Mouse (Mus musculus) C2C12 (cell line): ENCODE measurements around the gene Gm438. TPM values are rescaled to one million over a fixed set of nuclear protein-coding genes. Genes with fewer than 3 reads are reported as not detected.
"Not testable (repeated sequence)": the region's sequence is repeated elsewhere in the genome, so short reads cannot be mapped to it uniquely, and the experiment has no call there.

ENCODE experiments used
- H3K27me3 ChIP-seq: one replicate; pipeline ENCODE4 v1.6.1; 2011; ENCODE audit not compliant: control insufficient read depth, insufficient read depth, insufficient read length
- H3K36me3 ChIP-seq: one replicate; pipeline ENCODE4 v1.6.1; 2011; ENCODE audit not compliant: control insufficient read depth, insufficient read depth
- H3K4me3 ChIP-seq: one replicate; pipeline ENCODE4 v1.5.1; 2011; ENCODE audit warnings: mild to moderate bottlenecking, control low read depth; ENCODE audit not compliant: poor library complexity, insufficient read depth, severe bottlenecking
- H3K79me2 ChIP-seq: one replicate; pipeline ENCODE4 v1.6.1; 2011; ENCODE audit not compliant: control insufficient read depth, insufficient read depth
- H3K79me3 ChIP-seq: one replicate; pipeline ENCODE4 v1.6.1; 2011; ENCODE audit warnings: low read depth, control low read depth
- H3ac ChIP-seq: one replicate; pipeline ENCODE3; 2011; ENCODE audit warnings: low read depth; ENCODE audit not compliant: control insufficient read depth, insufficient read length
- CEBPB ChIP-seq: IDR thresholded peaks from one replicate; pipeline ENCODE4 v1.6.1; 2011; ENCODE audit warnings: low read depth, mild to moderate bottlenecking, control low read depth, moderate library complexity
- CTCF ChIP-seq: IDR thresholded peaks from one replicate; pipeline ENCODE4 v1.5.1; 2011; ENCODE audit not compliant: control insufficient read depth, insufficient read depth, insufficient read length
- FOSL1 ChIP-seq: IDR thresholded peaks from one replicate; pipeline ENCODE4 v1.8.0; 2011; ENCODE audit warnings: mild to moderate bottlenecking, low read length; ENCODE audit not compliant: poor library complexity, insufficient read depth, severe bottlenecking
- MAX ChIP-seq: IDR thresholded peaks from one replicate; pipeline ENCODE4 v1.6.1; 2011; ENCODE audit warnings: mild to moderate bottlenecking, control low read depth
- MYOD1 ChIP-seq: IDR thresholded peaks from one replicate; pipeline ENCODE4 v1.6.1; 2011; ENCODE audit warnings: low read depth; ENCODE audit not compliant: control insufficient read depth, insufficient read length
- MYOG ChIP-seq: IDR thresholded peaks from one replicate; pipeline ENCODE4 v1.6.1; 2011; ENCODE audit not compliant: control insufficient read depth, insufficient read length; ENCODE audit errors: extremely low read depth
- USF1 ChIP-seq: IDR thresholded peaks from one replicate; pipeline ENCODE4 v1.6.1; 2011; ENCODE audit warnings: low read depth, mild to moderate bottlenecking, control low read depth, moderate library complexity
- long read RNA-seq, 2 experiments: library from polyadenylated mRNA; unstranded; transcript quantifications; one replicate each; pipeline ENCODE4 v2.0.0; 2019 to 2020
- polyA plus RNA-seq: library from polyadenylated mRNA; unstranded; fragments of >200 nt; fragmentation: generic; extraction: Trizol; gene quantifications from one replicate; pipeline ENCODE4 v1.2.1, GENCODE M21; 2012; ENCODE audit warnings: missing spikeins

Gm438 gene
- polyA plus RNA-seq: not detected
- long read RNA-seq, experiment 1: 0 reads
- long read RNA-seq, experiment 2: 0 reads

DNA sequence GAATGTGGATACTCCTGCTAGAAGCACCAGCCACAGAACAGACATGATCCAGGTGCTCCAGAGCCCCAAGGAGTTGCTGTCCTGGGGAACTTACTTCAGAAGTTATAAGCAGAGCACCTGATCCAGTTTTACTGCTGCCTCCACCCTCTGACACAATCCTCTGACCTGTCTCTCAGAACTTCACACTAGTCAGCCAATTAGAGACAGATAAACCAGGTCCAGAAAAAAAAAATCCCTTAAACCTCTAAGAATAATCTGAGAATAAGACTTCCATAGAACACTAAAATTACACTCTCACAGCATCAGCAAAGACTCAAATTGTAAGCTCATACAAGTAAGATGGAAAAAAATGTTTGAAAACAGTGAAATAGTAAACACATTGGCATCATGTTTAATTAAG lies at the start of gene Gm438:
TSS of gene Gm438 (minus strand) at position 101 of the 400 bp plus-strand sequence.
- Histone ChIP-seq H3K79me2 (no peaks in the 10 kb centered on the region), H3K36me3 (no peaks in the 10 kb centered on the region), H3K27me3 (no peaks in the 10 kb centered on the region), H3K79me3 (no peaks in the 10 kb centered on the region), H3K4me3 (no peak within 1 kb of the TSS), H3ac (no peak within 1 kb of the TSS)
- TF ChIP-seq FOSL1 (no peak), MYOG (no peak), CEBPB (no peak)

DNA sequence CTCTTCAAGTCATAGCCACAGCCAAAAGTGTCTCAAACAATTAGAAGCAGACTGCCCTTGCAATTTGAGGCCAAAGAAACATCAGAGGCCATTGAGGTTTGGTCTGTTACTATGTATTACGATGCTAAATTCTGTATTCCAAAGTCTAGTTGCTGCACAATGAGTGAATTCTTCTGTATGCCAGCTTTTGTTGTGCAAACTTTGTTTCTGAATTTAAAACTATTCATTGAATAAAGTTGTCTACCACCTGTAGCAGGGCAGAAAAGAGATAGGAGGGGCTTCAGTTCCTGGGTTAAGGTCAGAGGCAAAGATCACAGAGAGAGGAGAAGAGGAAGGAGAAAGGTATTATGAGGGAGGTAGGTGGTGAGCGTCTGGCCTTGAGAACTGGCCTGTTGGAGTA lies 38.3 kb upstream of the Gm438 start:
- Histone ChIP-seq H3ac (no peak overlapping the region), H3K4me3 (no peak overlapping the region), H3K36me3 (no peaks in the 10 kb centered on the region), H3K79me3 (no peaks in the 10 kb centered on the region), H3K79me2 (no peaks in the 10 kb centered on the region), H3K27me3 (no peaks in the 10 kb centered on the region)
- TF ChIP-seq MYOD1: no peak

DNA sequence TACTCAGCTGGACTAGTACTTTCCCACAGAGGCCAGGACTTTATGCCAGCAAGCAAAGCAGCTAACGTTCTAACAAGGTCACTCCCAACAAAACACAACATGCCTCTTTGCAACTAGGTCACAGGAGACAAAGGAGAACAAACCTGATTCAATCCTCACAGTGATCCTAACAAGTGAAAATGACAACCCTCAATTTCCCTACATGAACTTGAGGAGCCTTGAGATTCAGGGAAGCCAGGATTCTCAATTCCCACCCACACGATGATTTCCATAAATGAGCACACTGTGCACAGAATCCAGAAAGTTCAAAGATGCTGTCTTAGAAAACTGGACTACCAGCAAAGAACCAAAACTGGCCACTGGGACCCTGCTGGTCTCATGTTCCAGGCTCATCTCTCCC lies 37.6 kb upstream of the Gm438 start:
- no peak overlapping the region for H3ac ChIP-seq
- H3K79me3 ChIP-seq: no peaks in the 10 kb centered on the region
- H3K36me3 ChIP-seq: no peaks in the 10 kb centered on the region
- TF ChIP-seq MYOG (no peak), MYOD1 (no peak), USF1 (no peak), CTCF (no peak), FOSL1 (no peak)
- no peak overlapping the region for H3K4me3 ChIP-seq
- H3K79me2 ChIP-seq: no peaks in the 10 kb centered on the region
- no peaks in the 10 kb centered on the region for H3K27me3 ChIP-seq

DNA sequence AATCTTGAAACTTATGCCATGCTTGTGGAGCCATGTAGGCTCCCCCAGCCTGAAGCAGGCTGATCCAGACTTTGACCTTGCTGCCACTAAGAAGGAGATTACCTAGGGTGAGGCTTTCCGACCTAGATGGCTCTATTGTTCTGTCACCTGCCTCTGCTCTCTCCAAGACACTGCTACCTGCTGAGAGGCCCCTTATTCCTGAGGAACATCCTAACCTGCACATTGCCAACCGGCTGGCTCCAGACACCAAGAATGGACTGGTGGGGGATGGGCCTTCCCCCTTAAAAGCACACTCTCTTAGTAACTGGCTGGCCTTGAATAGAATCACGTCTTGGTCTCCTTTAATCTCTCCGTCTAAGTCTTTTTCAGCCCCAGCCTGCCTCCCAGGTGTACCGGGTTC lies 20.8 kb upstream of the Gm438 start:
- H3K27me3 ChIP-seq, H3K36me3 ChIP-seq, H3ac ChIP-seq, H3K79me3 ChIP-seq, H3K4me3 ChIP-seq, H3K79me2 ChIP-seq: not testable (repeated sequence)

DNA sequence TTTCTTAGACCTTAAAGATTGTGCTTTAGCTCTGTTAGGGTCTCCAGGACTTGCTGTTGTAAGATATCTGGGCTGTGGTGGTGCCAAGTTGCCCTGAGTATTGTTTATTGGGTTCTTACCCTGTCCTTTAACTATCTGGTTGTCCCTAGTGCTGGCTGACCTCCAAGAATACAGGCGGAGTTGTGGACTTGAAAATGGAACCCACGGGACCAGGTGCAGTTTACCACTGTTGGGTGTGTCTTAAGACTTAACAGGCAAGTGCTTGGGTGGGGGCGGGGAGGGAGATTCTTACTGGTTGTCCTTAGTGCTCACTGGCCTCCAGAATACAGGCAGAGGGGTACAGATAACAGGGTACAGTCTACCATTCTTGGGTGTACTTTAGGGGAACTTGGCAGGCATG lies 17.2 kb upstream of the Gm438 start:
- Histone ChIP-seq H3K27me3 (no peaks in the 10 kb centered on the region), H3K36me3 (no peaks in the 10 kb centered on the region), H3ac (no peak overlapping the region), H3K4me3 (no peak overlapping the region), H3K79me3 (no peaks in the 10 kb centered on the region), H3K79me2 (no peaks in the 10 kb centered on the region)
- TF ChIP-seq CEBPB: no peak
- no peak for TF ChIP-seq FOSL1
- no peak for TF ChIP-seq USF1
- TF ChIP-seq CTCF: no peak
- no peak for TF ChIP-seq MAX
- no peak for TF ChIP-seq MYOD1
- no peak for TF ChIP-seq MYOG

DNA sequence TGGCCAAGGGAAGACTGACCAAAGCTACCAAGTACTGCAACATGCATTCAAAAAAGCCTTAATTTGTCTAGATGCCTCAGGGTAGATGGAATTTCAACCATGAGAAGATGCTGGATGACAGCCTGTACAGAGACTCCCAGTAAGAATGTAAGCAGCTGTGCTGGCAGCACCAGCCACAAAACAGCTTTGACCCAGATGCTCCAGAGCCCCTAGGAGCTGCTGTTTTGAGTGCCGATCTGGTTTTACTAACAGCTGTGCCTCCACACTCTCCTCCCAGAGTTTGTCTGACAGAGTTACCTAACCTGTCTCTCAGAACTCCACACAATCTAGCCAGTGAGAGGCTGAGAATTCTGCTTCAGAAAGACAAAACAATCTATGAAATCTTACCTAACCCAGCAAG lies 3.8 kb upstream of the Gm438 start:
- H3K79me2 ChIP-seq: no peaks in the 10 kb centered on the region
- H3ac ChIP-seq: no peak overlapping the region
- no peak overlapping the region for H3K4me3 ChIP-seq
- H3K27me3 ChIP-seq: no peaks in the 10 kb centered on the region
- no peaks in the 10 kb centered on the region for H3K36me3 ChIP-seq
- no peak for TF ChIP-seq CTCF
- no peak for TF ChIP-seq USF1
- no peak for TF ChIP-seq FOSL1
- TF ChIP-seq MYOD1: no peak
- TF ChIP-seq MAX: no peak
- TF ChIP-seq MYOG: no peak
- no peak for TF ChIP-seq CEBPB
- H3K79me3 ChIP-seq: no peaks in the 10 kb centered on the region

DNA sequence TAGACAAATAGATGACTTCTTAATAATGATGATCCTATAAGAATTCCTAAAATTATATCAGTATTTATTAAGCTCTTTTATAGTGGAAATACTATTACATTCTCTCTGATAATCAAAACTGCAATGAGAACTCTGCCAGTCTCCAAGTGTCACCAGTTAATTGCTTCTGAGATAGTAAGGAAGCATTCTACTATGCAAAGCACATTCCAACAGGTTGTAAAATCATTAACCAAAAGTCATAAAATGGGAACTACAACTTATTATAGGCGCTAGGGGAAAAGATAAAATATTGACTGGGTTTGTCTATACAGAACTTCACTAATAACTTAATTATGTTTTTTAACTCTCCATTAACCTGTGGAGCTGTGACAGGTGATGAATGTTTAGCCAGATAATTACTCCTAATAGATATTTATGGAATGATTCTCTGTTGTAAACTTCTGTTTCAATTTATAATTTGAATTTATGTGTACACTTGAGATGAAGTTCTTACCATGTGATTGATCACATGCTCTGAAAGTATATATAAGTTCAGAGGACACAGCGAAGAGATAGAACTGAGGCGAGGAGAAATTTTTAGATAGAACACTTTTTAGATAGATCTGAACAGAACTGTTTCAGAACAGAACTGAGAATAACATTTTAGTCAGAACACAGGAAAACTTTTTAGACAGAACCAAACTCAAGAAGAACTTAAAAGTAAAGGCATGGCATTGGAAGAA lies 3.7 kb downstream of the Gm438 start:
- H3K36me3 ChIP-seq: no peaks in the 10 kb centered on the region
- no peak for TF ChIP-seq MYOG
- H3K79me2 ChIP-seq: no peaks in the 10 kb centered on the region
- no peaks in the 10 kb centered on the region for H3K27me3 ChIP-seq
- H3K4me3 ChIP-seq: no peak overlapping the region
- no peak overlapping the region for H3ac ChIP-seq
- H3K79me3 ChIP-seq: no peaks in the 10 kb centered on the region
